Mouse (Mus musculus): ENCODE results near the gene Olfm2.

DNA sequence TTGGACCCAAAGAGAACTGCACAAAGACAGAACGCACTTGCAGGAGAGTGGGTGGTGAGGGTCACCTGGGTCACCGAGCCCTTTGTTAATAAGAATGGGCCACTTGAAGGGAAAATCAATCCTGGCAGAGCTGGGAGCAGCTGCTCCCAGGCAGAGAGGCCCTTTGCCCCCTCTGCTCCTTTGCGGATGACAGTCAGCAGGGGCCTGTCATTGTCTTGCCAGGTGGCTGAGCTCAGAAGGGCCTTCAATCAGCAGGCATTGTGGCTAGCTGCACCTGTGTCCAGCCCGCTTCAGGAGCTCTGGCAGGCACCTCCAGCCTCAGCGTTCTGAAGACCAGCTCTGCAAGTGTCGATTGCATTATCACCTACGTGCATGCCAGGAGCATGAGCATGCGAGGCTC, 48.7 kb downstream of the Olfm2 start:
- TF ChIP-seq MAFK (IDR thresholded peaks at IDR 0.05; ENCODE audit: insufficient read depth, low read depth, low read length) (no peak), ZNF384 (IDR thresholded peaks at IDR 0.05; ENCODE audit: low read depth, low read length) (no peak), HCFC1 (IDR thresholded peaks at IDR 0.05; ENCODE audit: borderline replicate concordance, insufficient read depth, low read length) (no peak), CHD2 (IDR thresholded peaks at IDR 0.05; ENCODE audit: low read depth, low read length) (no peak)

Data from ES-E14 (cell line).